Mouse (Mus musculus): ENCODE results near the gene Ube2l6. TPM values are rescaled to one million over a fixed set of nuclear protein-coding genes. Genes with fewer than 3 reads are reported as not detected.

Gene Ube2l6
- total and polyA plus RNA-seq, 3 experiments: 2.5 to 74.5 (median 22.5) TPM

DNA sequence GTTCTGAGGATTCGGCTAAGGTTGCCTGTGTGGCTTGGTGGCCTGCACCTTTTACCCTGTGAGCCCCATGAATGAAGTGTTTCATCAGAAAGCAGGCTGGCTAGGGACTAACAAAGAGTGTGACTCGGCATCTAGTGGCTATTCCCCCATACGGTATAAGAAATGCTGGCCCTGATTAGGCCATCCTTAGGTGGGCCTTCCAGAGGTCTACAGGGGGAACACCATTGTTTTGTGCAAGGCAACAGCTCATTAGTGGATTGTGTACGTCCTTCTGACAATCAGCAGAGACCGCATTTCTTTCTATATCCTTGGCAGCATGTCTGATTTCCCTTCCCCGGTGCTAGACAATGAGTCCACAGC, 11.9 kb downstream of the Ube2l6 start:
- TF ChIP-seq GATA2 (IDR thresholded peaks at IDR 0.05; ENCODE audit: borderline replicate concordance, low read depth, low read length): no peak
- Histone ChIP-seq H3K9me3 (replicated peaks) (peaks cover 26% of the 10 kb centered on the region), H3K4me3 (ENCODE audit: low read depth, low read length) (no peak overlapping the region), H3K4me1 (ENCODE audit: insufficient read depth, low read depth, low read length) (peaks cover 34% of the 10 kb centered on the region), H3K27me3 (ENCODE audit: insufficient read depth, low read length) (peaks cover 5% of the 10 kb centered on the region; the same call in 1 of the 2 replicates), H3K36me3 (replicated peaks) (peaks cover 40% of the 10 kb centered on the region)
- ATAC-seq (ENCODE audit: extremely low read depth, insufficient number of reproducible peaks, low FRiP score, poor library complexity, severe bottlenecking) (no peak), DNase-seq (ENCODE audit: low spot score) (no peak)

DNA sequence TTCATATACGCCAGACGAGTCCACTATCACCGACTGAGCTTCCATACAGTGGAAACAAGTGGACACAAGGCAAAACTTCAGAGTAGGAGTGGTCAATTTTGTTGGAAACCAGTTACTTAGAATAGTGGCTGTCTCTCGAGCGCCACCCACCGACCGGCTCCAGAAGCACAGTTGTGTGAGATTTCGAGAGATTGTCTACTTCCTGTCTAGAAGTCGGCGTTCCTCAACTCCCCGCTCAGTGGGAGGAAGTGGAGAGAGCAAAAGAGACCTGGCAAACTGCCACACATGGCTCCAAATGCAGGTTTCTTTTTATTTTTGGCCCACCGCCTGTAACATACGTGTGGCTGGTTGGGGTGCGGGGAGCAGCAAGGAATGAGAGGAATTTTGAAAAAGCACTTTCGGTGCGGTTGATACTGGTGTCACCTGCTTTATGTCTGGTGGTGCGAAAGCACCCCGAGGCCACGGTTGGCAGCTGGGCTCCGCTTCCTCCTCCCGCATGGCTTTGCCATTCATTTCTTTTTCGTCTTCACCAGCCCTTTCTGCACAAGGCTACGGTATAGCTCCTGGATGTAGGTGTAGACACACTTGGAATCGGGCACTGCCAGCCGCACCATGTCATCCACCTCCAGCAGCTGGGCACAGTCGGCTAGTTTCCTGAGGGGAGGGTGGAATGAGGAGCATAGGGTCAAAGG, 12.4 kb downstream of the Ube2l6 start:
- ATAC-seq (ENCODE audit: extremely low read depth, insufficient number of reproducible peaks, low FRiP score, poor library complexity, severe bottlenecking) (no peak), DNase-seq (ENCODE audit: low spot score) (peak; percentile 54)
- Histone ChIP-seq H3K4me3 (ENCODE audit: low read depth, low read length) (peak overlapping the region; percentile 63; the same call in 1 of the 2 replicates), H3K4me1 (ENCODE audit: insufficient read depth, low read depth, low read length) (peaks cover 34% of the 10 kb centered on the region), H3K9me3 (replicated peaks) (peaks cover 26% of the 10 kb centered on the region), H3K27me3 (ENCODE audit: insufficient read depth, low read length) (peaks cover 11% of the 10 kb centered on the region), H3K36me3 (replicated peaks) (peaks cover 35% of the 10 kb centered on the region)
- TF ChIP-seq CTCF (IDR thresholded peaks at IDR 0.05; ENCODE audit: low read depth, low read length): peak; percentile 55
- no peak for TF ChIP-seq POLR2AphosphoS5 (IDR thresholded peaks at IDR 0.05; ENCODE audit: insufficient replicate concordance, low read depth, low read length)

DNA sequence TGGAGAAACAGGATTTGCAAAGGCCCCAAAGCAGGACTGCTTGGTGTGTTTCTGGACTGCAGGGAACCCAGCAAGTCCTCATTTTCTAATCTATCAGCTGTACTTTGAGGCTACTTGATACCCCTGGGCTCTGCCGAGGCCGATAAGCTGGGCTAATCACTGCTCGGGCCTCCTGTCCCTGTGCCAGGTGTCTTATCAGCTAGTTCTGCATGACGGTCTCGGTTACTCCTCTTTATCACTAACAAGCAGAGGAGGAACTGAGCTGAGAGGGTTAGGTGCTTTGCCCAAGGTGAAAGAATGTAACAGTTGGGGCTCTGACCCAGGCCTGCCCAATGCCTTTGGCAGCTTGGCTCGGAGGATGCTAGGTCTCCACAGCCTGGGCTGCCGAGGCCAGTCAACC, 13.3 kb downstream of the Ube2l6 start:
- peaks cover 34% of the 10 kb centered on the region for H3K4me1 ChIP-seq (ENCODE audit: insufficient read depth, low read depth, low read length)

DNA sequence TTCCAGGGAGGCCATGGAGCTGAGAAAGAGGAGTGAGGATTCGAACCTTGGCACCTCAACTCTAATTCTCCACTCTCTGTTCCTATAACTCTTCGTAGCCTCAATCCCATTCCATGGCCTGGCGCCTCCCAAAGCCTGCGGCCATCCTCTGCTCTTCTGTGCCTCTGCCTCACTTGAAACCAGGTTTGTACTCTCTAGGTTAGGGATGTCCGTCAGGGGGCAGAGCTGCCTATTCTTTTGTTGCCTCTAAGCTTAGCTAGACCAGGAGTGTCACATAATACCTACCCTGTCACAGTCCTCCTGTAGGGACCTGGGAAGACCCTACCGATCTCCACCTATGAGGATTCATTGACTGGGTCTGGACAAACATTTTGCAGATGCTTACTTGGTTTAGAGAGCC, 14.0 kb downstream of the Ube2l6 start:
- no peak for DNase-seq (ENCODE audit: low spot score)
- Histone ChIP-seq H3K4me3 (ENCODE audit: low read depth, low read length) (no peak overlapping the region; the same call in 1 of the 2 replicates), H3K27me3 (ENCODE audit: insufficient read depth, low read length) (peaks cover 14% of the 10 kb centered on the region), H3K36me3 (replicated peaks) (peaks cover 20% of the 10 kb centered on the region), H3K9me3 (replicated peaks) (peaks cover 26% of the 10 kb centered on the region), H3K4me1 (ENCODE audit: insufficient read depth, low read depth, low read length) (peaks cover 34% of the 10 kb centered on the region)
- no peak for TF ChIP-seq GATA2 (IDR thresholded peaks at IDR 0.05; ENCODE audit: borderline replicate concordance, low read depth, low read length)
- TF ChIP-seq CTCF (IDR thresholded peaks at IDR 0.05; ENCODE audit: low read depth, low read length): no peak
- TF ChIP-seq TAL1 (conservative IDR thresholded peaks at IDR 0.05; ENCODE audit: low read depth, low read length): no peak
- TF ChIP-seq POLR2AphosphoS5 (IDR thresholded peaks at IDR 0.05; ENCODE audit: insufficient replicate concordance, low read depth, low read length): no peak
- no peak for TF ChIP-seq GATA1 (IDR thresholded peaks at IDR 0.05; ENCODE audit: borderline replicate concordance, low read length)
- no peak for ATAC-seq (ENCODE audit: extremely low read depth, insufficient number of reproducible peaks, low FRiP score, poor library complexity, severe bottlenecking)

More for the DNA sequence above, 13.3 kb downstream of the Ube2l6 start:
- Histone ChIP-seq H3K27me3 (ENCODE audit: insufficient read depth, low read length) (peaks cover 12% of the 10 kb centered on the region), H3K36me3 (replicated peaks) (peaks cover 26% of the 10 kb centered on the region), H3K4me3 (ENCODE audit: low read depth, low read length) (peak overlapping the region; percentile 54; the same call in 1 of the 2 replicates), H3K9me3 (replicated peaks) (peaks cover 26% of the 10 kb centered on the region)
- ATAC-seq (ENCODE audit: extremely low read depth, insufficient number of reproducible peaks, low FRiP score, poor library complexity, severe bottlenecking) (peak; percentile 96), DNase-seq (ENCODE audit: low spot score) (peak; percentile 89)
- TF ChIP-seq GATA2 (IDR thresholded peaks at IDR 0.05; ENCODE audit: borderline replicate concordance, low read depth, low read length): peak; percentile 89; the same call in 1 of the 2 replicates
- no peak for TF ChIP-seq POLR2AphosphoS5 (IDR thresholded peaks at IDR 0.05; ENCODE audit: insufficient replicate concordance, low read depth, low read length)
- TF ChIP-seq CTCF (IDR thresholded peaks at IDR 0.05; ENCODE audit: low read depth, low read length): no peak
- no peak for TF ChIP-seq GATA1 (IDR thresholded peaks at IDR 0.05; ENCODE audit: borderline replicate concordance, low read length)
- TF ChIP-seq TAL1 (conservative IDR thresholded peaks at IDR 0.05; ENCODE audit: low read depth, low read length): peak; percentile 99

DNA sequence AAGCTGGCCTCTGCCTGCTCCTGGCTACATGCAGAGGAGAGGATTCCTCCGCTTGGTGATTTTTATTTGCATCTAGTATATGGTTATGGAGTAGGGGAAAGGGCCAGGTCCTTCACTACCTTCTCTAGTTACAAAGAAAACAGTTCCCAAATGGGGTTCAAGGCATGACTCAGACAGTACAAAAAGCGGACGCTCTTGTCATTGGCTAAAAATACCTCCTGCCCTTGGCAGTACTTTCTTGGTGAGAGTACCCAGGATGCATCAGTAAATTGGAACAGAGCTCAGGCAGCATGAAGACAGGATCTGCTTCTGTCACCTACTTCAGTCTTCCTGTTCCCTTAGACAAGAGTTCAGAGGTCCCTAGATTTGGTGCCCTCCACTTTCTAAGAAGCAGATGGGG, 21.2 kb downstream of the Ube2l6 start:
- peaks cover 55% of the 10 kb centered on the region for H3K27me3 ChIP-seq (ENCODE audit: insufficient read depth, low read length)
- TF ChIP-seq POLR2AphosphoS5 (IDR thresholded peaks at IDR 0.05; ENCODE audit: insufficient replicate concordance, low read depth, low read length) (no peak), TAL1 (conservative IDR thresholded peaks at IDR 0.05; ENCODE audit: low read depth, low read length) (no peak), CTCF (IDR thresholded peaks at IDR 0.05; ENCODE audit: low read depth, low read length) (no peak), GATA2 (IDR thresholded peaks at IDR 0.05; ENCODE audit: borderline replicate concordance, low read depth, low read length) (no peak)
- H3K36me3 ChIP-seq (replicated peaks): no peaks in the 10 kb centered on the region
- H3K4me3 ChIP-seq (ENCODE audit: low read depth, low read length): no peak overlapping the region
- DNase-seq (ENCODE audit: low spot score): no peak
- no peaks in the 10 kb centered on the region for H3K9me3 ChIP-seq (replicated peaks)
- no peak for ATAC-seq (ENCODE audit: extremely low read depth, insufficient number of reproducible peaks, low FRiP score, poor library complexity, severe bottlenecking)
- H3K4me1 ChIP-seq (ENCODE audit: insufficient read depth, low read depth, low read length): peaks cover 17% of the 10 kb centered on the region

DNA sequence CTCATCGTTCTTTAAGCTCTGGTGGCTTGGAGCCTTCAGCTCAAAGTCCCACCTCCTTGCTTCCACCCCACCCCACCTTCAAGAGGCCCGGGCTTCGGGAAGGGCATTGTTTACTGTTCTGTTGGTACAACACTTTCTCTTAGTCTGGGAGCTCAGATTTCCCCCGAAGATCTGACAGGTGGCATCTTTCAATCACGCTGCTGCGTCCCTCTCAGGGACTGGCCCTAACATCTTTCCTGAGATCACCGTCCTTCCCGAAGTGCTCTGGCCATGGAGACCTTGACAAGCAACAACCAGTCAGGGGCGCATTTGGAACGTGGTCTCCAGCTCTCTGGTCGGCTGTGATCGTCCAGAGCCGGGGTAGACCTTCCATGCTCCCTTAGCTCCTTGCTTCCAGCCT, 23.9 kb downstream of the Ube2l6 start, which contains the start of gene Smtnl1:
Gene Smtnl1 (minus strand): TSS at position 101 of the 400 bp plus-strand sequence.
- Histone ChIP-seq H3K9me3 (replicated peaks) (no peaks in the 10 kb centered on the region), H3K36me3 (replicated peaks) (no peaks in the 10 kb centered on the region), H3K27me3 (ENCODE audit: insufficient read depth, low read length) (peaks cover 42% of the 10 kb centered on the region), H3K4me3 (ENCODE audit: low read depth, low read length) (no peak within 1 kb of the TSS), H3K4me1 (ENCODE audit: insufficient read depth, low read depth, low read length) (peaks cover 25% of the 10 kb centered on the region)
- TF ChIP-seq POLR2AphosphoS5 (IDR thresholded peaks at IDR 0.05; ENCODE audit: insufficient replicate concordance, low read depth, low read length) (no peak), TAL1 (conservative IDR thresholded peaks at IDR 0.05; ENCODE audit: low read depth, low read length) (no peak), GATA2 (IDR thresholded peaks at IDR 0.05; ENCODE audit: borderline replicate concordance, low read depth, low read length) (no peak), CTCF (IDR thresholded peaks at IDR 0.05; ENCODE audit: low read depth, low read length) (no peak), GATA1 (IDR thresholded peaks at IDR 0.05; ENCODE audit: borderline replicate concordance, low read length) (no peak)
- DNase-seq (ENCODE audit: low spot score) (no peak), ATAC-seq (ENCODE audit: extremely low read depth, insufficient number of reproducible peaks, low FRiP score, poor library complexity, severe bottlenecking) (no peak)
